Mouse (Mus musculus) right cerebral cortex, postnatal 10 days (tissue): ENCODE data around the gene Stard7.
"Not testable (repeated sequence)": the region's sequence is repeated elsewhere in the genome, so short reads cannot be mapped to it uniquely, and the experiment has no call there.

Experiments used
- DNase-seq, 2 experiments: peaks; one replicate each; pipeline ENCODE4 v3.0.0; 2021; ENCODE audit warnings: low spot score in 2 of 2

Gene Stard7

DNA sequence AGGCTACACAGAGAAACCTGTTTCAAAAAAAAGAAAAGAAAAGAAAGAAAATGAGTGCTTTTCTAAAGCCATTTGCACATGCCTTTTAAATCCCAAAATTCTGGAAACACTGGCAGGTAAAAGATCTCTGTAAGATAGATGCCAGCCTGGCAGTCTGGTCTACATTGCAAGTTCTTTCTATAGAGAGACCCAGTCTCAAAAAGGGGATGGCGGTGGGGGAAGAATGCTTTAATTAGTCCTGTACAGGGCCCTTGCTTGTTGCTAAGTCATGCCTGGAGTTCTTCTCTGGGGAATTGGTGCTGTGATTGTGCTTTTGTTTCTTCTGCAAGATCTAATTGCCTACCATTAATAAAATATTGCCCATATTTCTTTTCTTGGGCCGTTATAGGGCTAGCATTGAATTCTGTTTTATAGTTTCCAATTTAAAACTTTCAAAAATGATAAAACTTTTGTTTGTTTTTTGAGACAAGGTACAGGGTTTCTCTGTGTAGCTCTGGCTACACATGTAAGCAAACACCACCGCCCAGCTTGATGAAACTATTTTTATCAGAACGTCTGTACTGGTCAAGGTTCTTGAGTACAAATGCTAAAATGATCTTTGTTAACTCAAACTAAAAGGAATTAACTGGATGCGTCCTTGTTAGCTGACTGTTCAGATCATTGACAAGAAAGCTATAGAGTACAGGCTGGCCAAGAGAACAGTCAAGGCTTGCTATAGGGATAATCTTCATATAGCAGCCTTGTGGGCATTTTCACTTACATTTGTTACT, 5.7 kb downstream of the Stard7 start:
- DNase-seq = no peak

DNA sequence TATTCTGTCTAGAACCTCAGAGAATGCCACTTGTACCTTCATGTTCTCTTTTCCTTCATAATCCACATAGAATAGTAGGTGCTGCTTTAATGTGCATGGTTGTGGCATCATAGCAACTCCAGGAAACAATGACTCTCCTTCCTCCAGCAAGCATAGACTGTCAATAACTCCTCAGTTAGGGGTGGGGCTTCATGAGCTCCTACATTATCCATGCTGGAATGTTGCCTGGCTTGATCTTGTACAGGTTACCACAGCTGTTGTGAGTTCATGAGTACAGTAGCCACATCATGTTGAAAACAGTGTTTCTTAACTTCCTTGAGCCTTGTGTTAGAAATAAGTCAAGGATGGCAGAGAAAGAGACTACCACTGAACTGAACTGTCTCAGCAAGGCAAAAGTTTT, 8.1 kb downstream of the Stard7 start:
- no peak for DNase-seq

DNA sequence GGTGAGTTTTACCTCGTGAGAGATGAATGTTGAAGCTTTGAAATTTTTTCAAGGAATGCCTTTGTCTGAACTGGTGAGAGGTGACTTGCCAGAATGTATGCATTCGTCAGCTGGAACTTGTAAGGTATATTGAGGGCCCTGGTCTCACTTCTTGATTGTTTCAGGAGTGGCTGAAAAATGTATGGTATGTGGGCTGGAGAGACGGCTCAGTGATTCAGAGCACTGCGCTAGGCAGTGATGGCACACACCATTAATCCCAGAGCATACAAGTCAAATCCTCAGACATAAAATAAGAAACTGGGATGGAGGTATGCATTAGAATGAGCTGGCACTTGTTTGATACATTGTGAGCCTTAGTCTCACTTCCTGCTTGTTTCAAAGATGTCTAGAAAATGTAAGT, 22.2 kb downstream of the Stard7 start:
- no peak for DNase-seq

DNA sequence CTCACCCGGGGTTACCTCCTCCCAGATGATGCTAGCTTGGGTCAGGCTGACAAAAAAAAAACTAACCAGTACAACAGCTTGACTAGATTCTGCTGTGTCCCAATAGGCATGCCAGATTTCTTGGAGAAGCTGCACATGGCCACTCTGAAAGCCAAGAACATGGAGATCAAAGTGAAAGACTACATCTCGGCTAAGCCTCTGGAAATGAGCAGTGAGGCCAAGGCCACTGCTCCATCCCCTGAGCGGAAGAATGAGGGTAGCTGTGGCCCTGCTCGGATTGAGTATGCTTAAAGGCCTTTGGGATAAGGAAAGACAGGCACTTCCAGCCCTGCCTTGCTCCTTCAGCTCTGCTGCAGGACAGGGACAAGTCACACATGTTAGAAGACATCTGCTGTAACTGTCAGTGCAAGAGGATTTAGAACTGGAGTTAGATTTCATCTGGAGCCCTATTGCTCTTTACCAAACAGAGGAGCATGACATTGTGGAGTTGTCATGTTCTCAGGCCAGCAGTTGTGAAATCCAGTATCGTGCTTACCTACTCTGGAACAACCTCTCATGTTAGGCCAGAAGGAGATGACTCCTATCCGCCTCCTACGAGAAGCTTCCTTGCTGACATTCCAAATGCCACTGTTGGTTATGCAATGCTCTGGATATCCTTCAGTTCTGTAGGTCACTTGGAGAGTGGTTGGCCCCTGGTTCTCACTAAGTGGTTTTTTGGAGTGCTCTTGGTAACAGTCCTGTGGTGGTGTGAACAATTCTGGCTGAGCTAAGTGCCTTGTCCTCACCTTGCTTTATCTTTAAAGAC, 27.2 kb downstream of the Stard7 start:
- DNase-seq = no peak

DNA sequence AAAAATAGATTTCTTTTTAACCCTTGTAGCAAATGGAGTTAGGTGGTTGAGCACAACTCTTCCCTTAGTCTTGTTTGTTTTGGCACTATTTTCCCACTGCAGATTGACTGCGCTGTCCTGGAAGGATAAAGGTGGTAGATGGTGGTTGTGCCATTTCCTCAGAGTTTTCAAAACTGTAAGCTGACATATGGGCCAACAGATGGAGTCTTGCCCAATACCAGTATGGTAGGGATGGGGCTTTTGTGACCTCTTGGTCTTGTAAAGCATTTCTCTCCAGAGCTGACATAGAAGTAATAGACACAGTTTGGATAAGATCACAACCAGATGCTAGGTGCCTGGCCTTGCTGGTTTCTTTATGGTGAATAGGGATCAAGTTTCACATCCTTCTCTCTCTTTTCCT, 28.0 kb downstream of the Stard7 start:
- DNase-seq = no peak

DNA sequence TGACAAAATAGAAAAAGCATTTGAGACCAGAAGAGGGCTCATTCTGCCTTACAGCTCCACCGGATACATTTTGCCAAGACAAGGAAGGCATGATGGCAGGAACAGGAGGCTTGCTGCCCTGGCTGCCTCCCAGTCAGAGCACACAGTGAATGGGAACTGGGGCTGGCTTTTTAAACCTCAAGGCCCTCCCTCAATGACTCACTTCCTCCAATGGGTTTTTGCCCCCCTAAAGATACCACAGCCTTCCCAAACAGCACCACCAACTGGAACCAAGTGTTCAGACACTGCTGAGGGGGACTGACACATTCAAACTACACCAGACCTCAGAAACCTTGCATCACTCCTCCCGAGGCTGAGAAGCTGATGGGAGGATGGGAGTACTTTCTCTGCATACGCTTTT, 30.7 kb downstream of the Stard7 start:
- DNase-seq = no peak

DNA sequence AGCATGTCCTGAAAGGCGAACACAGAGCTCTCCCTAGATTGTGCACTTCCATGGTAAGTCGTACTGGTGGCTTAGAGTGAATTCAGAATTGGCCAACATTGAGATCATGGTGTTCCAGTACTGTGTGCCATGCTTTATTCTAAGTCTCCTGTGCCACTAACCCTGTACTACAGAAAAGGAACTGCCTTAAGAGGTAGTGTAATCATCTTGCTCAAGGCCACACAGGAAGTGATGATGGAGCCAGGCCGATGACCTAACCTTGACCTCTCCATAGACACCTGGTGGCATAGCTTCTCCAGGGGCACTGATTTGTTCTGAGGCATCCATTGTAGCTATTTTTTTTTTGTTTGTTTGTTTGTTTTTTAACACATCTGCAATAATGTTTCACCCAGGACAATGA, 31.9 kb downstream of the Stard7 start:
- DNase-seq = no peak

DNA sequence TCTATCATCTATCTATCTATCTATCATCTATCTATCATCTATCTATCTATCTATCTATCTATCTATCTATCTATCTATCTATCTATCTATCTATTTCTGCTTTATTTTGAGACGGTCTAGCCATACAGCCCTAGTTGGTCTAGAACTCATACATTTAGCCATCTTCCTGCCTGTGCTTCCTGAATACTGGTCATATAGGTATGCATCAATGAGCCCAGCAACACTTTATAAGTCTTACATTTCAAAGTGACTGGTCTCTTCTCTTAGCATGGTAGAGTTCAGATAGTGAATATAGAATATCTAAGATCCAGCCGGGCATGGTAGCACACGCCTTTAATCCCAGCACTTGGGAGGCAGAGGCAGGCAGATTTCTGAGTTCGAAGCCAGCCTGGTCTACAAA, 34.2 kb downstream of the Stard7 start:
- not testable (repeated sequence) for DNase-seq

DNA sequence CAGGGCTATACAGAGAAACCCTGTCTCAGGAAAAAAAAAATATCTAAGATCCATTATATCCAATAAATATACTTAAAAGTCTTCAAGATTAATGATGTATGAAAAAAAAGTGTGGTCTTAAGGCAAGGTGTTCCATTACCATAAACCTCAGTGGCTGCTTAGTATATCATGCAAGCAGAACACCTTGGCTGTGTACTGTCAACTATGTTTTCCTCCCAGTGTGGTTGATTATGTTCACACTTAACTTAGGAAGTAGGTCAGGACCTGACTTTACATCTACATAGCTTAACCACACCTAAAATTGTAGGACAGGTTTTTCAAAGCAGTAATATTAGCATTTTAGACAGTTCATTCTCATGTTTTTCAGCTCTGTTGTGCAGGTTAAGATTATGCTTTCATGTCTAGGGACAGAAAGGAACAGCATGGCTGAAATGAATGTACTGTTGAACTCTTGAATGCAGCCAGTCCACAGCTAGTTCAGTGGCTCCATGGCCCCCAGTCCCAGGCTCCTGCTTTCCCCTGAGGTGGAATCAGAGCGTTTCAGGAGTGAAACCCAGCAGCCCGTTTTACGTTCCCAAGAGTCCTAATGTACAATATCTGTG, 34.7 kb downstream of the Stard7 start:
- DNase-seq = no peak

DNA sequence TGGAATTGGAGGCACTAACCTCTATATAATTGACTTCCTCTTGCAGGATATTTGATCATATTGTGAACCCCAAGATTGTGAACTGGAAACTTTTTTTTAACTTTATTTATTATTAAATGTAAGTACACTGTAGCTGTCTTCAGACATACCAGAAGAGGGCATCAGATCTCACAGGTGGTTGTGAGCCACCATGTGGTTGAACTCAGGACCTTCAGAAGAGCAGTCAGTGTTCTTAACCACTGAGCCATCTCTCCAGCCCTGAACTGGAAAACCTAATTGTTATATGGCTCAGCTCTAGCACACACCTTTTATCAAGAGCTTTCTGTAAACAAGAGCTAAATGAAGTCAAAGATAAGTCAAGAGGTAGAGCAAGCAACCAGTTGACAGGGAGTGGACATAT, 36.1 kb downstream of the Stard7 start:
- no peak for DNase-seq

DNA sequence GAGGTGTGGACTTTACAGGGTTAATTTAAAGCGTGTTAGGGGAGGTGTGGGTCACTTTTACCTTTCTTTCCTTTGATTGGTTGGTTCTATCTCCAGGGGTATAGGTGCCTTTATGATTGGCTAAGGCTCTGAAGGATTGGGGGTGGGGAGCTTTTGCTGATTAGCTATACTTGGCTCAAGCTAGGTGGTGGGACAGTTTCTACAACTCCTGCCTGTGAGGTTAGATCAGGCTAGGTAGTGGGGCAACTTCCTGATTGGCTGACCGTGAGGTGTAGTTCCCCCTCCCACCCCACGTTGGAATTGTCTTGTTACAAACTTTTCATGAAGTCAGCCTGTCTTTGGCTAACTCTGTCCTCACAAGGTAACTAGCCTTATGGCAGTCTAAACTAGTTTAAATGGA, 37.2 kb downstream of the Stard7 start:
- no peak for DNase-seq

DNA sequence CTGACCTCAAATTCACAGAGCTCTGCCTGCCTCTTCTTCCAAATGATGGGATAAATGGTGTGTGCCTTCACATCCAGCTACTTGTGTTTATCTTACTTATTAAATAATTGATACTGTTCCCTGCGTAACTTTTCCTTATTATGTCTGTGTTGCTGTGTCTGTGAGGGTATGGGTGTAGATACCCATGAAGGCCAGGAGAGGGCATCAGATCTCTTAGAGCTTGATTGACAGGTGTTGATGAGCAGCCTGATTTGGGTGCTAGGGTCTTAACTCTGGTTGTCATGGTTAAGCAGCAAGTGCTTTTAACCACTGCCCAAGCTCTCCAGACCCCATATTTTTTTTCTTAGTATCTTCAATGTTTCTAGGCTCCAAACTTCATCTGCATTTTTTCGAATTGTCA, 38.6 kb downstream of the Stard7 start:
- DNase-seq = no peak

DNA sequence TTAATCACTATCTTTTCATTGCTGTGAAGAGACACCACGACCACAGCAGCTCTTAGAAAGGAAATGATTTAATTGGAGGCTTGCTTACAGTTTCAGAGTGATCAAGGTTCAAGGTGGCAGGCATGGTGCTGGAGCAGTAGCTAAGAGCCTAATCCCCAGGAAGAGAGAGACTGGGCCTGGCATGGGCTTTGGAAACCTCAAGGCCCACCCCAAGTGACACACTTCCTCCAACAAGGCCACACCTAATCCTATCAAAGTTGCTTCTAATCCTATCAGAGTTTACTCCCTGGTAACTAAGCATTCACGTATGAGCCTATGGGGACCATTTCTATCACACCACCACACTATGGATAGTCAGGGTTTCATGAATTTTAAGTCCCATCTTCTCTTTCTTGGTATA, 40.2 kb downstream of the Stard7 start:
- DNase-seq = no peak

DNA sequence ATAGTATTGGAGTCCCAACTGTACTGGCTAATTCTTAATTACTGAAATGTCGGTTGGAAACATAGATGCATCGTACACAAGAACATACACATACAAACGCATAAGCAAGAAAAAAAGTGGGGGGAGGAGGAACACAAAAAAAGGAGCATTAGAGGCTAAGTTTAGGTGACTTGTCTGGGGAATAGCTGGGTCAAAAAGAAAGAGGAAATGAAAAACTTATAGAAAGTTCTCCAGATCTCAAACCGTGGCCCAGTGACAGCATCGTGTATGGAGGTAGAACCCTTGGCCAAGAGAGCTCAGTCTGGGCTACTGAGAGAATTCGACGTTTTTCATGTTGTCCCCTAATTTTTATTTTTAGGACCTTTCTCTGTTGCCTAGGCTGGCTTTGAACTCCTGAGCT, 40.7 kb downstream of the Stard7 start:
- no peak for DNase-seq

DNA sequence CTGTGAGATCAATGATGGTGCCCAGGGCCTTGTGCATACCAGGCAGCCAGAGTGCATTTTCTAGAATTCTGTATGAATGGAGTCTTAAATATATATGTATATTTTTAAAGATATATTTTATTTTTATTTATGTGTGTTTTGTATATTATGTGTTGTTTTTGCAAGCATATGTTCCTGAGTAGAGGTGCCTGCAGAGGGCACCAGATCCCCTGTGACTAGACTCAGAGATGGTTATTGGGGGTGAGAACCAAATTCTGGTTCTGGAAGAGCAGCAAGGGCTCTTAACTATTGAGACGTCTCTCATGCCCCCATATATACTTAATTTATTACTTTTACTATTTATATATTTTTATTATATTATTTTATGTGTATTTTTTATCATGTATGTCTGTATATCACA, 41.2 kb downstream of the Stard7 start:
- no peak for DNase-seq

DNA sequence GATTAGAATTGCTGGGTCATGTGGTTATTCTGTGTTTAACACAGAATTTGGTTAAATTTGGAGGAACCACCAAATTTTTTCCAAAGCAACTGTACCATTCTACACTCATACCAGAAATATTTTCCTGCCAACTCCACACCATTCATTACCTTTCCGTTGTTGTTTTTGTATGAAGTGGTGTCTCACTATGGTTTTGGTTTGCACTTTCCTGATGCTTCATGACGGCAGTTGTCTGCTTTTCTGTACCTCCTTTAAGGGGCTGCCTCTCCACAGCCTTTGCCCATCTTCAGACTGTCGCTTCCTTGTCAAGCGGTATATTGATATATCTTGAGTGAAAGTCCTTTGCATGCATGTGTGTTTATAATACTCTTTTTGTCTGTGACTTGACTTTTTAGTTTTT, 42.8 kb downstream of the Stard7 start:
- DNase-seq = no peak

DNA sequence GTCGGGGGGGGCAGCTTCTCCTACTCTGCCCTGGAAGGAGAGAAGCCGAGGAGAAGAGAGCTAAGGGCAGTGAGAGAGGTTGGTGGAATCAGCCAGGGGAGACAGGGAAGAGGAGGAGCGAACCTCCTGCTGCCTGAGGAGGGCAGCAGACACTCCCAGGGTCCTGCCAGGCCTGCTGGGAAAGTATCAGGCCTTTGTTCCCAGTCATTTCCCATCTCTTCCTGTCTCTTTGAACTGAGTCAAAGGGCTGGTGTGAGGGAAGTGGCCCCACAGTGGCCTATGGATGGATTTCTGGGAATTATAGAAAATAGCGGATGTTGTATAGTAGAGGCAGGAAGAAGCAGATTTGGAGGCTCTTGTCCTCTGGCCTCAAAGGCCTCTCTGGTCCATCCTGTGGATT, 43.9 kb downstream of the Stard7 start:
- DNase-seq = no peak

DNA sequence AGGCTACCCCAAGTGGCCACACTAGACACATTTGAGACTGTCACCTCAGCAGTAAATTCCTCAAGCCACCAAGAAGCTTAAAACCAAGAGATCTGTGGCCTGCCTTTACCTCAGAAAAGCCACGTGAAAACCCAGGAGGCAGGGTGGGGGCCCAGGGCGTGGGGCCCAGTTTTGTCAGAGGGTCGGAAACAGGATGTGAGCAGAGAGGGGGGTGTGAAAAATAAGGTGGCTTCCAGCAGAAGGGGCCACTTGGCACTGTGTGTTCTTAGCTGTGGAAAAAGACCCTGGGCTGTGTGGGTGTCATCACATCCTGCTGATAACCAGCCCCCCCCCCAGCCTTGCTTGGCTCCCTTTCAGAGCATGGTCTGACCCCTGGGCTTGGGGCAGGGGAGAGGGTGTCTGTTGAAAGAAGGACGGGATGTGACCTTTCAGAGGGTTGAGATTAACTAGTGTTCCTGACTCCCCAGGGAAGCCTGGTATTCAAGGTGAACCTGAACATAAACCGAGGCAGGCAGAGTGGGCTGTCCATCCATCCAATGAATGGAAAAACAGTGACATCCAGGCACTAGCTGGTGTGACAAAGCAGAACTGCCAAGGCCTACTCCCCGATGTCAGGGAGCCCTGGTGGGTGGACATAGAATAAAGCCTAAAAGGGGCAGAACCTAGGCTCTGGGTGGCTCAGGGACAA, 44.6 kb downstream of the Stard7 start:
- DNase-seq = no peak

DNA sequence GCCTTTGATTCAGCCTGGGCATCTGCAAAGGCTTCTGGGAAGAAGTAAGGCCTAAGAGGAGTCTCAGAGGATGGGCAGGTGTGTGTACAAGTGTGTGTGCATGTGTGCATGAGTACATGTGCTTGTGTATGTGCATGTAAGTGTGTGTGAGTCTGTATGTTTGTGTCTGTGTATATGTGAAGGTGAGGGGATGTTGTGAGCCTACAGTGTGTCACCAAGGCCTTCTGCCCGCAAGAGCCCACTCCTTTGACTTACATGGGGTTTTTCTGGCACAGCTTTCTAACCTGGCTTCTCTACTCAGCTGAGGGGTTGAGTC, 45.1 kb downstream of the Stard7 start:
- DNase-seq = no peak

DNA sequence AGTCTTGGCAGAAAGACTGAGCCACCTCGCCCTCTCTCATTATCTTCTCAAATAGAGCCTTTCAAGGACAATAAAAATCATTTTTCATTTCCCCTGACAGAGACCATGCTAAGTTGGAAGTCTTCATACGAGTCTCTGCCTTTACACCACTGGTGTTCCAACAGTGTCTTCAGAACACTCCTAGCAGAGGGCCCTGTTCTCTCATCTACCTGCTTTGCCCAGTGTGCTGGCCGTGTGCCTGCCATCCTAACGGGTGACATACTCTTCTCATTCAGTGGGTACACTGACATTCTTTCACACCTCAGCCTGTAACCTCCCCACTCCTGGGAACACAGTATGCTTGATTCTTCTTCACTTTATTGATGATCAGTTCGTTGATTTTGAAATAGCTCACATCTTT, 46.4 kb downstream of the Stard7 start:
- DNase-seq = no peak

DNA sequence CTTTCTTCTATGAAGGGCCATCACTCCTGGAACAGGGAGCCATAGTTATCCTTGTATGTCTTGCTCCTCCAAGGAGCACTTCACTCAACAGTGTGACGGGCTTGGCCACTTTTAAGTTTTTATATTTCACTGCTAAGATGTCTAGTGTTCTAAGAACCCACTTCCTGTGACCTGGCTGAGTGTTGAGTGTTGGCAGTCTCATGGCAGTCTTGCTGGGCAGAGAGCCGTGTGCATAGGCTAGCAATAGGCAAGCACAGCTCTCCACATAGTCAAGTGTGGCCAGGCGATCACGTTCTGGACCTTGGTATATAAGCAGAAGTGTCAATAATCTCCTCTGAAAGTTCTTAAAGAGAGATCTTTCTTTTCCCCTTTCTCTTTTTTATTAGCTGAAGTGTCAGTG, 48.1 kb downstream of the Stard7 start:
- no peak for DNase-seq

DNA sequence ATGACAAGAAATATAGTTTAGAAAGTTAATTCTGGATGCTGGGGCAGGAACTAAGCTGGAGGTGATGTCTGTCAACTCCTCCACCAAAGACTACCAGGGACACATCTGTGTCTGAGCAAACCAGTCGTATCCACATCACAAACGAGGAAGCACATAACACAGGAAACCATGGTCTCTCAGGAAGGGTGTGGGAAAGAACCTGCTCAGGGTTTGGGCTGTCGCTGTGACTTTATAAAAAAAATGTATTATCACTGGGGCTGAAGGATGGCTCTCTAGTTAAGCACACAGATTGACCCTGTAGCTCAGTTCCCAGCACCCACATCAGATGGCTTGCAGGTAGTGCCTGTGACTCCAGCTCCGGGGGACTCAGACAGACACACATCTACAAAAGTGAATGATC, 49.1 kb downstream of the Stard7 start:
- DNase-seq = no peak
